Mouse (Mus musculus): Measurements from ENCODE around the gene Rpp25l.
"Not testable (repeated sequence)": the region's sequence is repeated elsewhere in the genome, so short reads cannot be mapped to it uniquely, and the experiment has no call there.

The Rpp25l gene

DNA sequence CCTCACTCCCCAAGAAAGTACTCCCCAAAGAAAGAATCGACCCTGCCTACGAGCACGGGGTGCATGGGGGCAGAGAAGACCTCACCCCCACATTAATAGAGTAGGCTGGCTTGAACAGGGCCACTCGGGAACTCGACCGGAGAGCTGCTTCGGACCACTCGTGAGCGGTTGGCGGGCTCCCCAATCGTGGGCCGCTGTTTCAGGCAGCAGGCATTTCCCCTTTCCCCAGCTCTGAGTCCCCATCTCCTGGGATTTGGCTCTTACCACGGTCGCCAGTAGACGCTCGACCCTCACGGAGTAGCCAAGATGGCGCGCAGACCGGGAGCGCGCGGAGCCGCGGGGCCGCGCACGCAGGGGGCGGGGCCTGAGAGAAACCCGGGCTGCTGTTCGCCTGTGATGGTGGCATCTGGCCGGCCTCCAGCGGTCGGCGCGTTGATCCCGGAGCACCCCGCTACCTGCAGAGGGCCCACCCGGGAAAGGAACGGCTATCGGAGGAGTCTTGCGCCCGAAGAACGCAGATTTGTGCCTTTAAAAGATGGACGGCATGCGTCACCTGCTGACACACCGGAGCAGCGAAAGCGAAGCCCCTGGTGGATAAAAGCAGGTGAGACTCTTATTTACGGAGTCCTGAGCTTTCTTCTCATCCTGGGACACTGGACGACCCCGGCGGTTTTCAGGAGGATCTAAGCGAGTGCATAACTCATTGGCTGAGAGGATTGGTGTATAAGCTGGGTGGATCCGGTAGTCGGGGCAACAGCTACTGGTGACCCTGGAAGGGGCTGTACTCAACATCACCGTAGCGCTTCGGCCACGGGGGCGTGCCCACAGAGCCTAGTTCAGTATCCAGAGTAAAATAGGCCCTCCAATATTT is at the start of gene Rpp25l:
Rpp25l (minus strand) TSS at position 338 of the 871 bp plus-strand sequence.
- DNase-seq (ENCODE audit: extremely low spot score, low read depth, low spot score) = no peak

DNA sequence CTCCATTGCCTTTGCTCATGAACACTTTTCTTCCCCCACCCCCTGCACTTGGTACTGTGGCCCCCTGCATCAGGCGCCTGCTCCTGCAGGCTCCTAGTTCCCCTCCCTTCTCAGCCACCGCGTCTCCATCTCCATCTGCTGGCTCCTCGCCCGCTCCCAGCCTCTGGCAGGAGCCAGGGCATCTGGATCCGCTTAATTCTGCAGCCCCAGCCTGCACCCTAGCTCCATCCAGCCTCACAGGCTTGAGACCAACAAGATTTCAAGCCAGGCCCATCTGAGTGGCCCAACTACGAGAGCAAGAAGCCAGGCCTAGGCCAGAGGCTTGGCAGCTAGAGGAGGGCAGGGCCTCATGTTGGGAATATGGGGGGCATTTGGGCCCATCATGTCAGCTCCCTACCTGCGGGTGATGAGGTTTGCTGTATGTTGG is 49.4 kb upstream of the Rpp25l start:
- DNase-seq (ENCODE audit: extremely low spot score, low read depth, low spot score) = not testable (repeated sequence)

DNA sequence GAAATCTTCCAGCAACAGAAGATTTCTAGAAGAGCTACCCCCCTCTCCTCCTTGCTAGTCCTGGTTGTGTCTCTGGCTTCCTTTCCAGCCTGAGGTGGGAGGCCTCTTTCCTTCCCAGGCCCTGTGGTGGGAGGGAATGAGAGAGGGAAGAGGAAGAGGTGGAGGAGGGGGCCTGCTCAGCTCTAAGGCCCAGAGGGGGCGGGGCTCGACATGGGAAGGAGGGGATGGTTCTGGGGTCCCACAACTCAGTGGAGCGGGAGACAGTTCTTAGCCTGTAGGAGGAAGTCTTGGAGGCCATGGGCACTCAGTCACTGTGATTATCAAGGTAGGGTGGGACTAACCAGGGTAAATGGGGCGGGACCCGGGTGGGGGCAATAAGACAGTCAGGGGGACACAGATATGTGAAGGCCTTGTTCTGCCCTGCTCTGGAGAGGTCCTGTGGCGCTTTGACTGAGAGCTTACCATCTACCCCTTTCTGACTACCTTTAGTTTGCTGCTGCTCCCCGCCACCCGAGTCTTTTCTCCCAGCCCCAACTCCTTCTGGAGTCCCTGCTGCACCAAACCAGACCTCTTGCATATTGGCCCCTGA is 48.9 kb upstream of the Rpp25l start:
- DNase-seq (ENCODE audit: extremely low spot score, low read depth, low spot score) = no peak

DNA sequence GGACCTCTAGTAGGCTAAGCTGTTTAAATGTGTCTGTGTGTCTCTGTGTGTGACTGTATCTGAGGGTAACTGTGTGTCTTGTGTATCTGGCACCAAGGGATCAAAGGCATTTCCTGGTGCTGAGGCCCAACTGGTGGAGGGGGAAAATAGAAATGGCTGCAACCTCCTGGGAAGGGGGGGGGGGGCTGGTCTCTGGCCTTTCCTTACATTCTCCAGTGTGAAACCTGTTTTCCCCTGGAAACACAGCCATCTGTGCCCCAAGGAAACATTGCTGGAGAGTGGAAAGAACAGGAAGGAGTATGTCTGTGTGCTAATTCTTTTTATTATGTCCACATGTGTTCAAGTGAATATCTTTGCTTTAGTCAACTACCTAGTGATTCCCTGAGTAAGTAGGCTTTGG is 48.3 kb upstream of the Rpp25l start:
- no peak for DNase-seq (ENCODE audit: extremely low spot score, low read depth, low spot score)

DNA sequence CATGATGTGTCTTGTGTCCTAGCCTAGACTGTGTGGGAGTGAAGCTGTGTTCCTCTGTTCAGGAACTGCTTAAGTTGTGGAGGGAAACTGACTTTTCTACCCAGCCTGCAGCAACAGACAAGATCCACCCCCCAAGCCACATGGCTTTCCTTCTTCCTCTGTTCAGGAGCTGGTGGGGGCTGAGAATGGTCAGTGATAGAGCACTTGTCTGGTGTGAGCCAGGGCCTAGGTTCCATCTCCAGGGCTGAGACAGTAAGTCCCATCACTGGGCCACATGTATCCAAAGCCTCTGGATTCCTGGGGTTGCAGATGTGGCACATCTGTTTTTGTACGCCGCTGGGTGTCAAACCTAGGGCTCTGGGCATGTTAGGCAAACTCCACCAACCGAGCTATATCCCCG is 47.6 kb upstream of the Rpp25l start:
- no peak for DNase-seq (ENCODE audit: extremely low spot score, low read depth, low spot score)

DNA sequence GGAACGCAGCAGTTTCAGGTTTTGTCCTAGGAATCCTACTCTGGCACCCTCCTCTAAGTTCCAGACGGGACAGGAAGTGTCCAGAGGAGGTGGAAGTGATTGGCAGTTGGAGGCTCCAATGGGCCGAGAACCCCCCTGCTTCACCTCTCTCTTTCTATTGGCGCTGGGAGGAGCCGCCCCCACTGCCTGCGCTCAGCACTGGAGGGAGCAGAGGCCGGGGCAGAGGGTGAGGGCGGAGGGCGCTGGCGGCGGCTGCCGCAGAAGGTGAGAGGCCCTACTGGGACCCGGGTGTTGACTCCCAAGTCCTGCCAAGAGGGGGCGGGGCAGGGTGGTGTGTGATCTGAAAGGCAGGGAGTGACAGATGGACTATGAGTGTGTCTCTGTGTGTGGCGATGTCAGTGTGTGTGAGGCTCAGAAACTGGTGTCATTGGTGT is 47.0 kb upstream of the Rpp25l start:
- DNase-seq (ENCODE audit: extremely low spot score, low read depth, low spot score) = no peak

DNA sequence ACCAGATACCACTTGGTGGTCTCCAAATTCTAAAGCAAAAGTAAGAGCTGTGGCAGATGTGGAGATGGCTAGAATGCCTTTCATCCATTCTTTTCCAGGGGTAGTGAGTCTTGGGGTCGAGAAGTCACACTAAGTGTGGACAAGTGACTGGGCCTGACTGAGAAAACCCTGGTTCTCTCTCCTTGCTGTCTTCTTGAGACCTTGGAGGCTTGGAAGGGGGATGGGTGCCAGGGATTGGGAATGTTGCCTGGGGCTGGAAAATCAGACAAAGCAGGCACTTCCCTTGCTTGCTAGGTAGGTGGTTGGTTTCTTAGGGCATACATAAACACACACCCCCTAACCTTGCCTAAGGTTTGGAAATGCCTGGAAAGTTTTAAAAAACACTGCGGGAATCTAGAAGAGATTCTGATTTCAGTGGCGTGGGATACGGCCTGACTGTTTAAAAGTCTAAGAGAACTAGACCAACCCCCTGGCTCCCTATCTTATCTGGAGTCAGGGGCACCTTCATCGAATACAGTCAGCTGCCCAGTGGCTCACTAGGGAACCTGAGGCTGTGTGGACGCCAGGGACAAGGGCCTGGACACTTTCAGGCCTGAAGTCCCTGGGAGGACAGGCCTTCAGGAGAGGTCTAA is 46.4 kb upstream of the Rpp25l start:
- DNase-seq (ENCODE audit: extremely low spot score, low read depth, low spot score) = no peak

DNA sequence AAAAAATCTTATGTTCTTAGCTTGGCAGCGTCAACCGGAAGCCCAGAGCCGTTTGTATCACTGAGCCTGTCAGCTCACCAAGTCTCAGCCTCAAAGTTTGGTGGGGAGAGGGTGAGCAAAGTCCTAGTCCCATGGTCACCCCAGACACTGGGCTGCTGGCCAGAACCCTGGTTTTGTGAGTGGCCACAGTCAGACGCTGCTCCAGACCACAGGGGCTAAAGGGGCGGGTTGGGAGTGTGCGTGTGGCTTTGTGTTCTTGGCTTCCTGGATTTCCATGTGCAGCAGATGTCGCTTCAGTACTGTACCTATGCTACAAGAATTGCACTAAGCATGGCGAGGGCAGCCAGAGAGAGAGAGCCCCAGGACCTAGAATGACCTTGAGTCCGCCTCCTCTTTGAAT is 45.9 kb upstream of the Rpp25l start:
- DNase-seq (ENCODE audit: extremely low spot score, low read depth, low spot score) = no peak

DNA sequence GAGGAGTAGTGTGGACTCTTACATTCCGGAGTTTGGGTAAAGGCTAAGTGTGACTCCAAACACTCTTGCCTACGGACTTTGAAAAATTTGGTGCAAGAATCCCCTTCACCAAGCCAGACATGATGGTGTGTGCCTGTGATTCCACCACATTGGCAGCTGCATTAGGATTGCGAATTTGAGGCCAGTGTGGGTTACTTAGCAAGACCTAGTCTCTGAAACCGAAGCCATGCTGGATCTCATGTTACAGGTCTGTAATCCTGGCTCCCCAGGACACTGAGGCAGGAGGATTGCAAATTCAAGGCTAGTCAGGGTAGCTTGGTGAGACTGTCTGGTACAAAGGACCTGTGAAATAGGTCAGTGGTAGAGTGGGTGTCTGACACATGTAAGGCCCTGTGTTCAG is 45.4 kb upstream of the Rpp25l start:
- no peak for DNase-seq (ENCODE audit: extremely low spot score, low read depth, low spot score)

DNA sequence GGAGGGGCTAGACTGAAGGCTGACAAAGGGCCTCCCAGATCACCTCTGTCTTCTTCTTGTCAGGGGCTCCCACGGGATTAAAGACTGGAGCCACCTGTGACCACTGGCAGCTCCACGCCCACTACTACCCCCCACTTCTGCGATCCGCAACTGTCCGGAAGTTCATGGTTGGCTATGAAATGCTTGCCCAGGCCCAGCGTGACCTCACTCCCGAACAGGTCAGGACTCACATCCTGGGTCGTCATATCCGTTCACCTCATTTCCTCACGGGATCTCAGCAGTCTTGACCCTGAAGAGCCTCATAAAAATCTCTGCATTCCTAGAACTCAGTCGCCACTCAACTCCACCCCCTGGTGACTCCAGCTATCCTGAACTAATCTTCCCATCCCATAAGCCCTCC is 44.7 kb upstream of the Rpp25l start:
- DNase-seq (ENCODE audit: extremely low spot score, low read depth, low spot score) = no peak

DNA sequence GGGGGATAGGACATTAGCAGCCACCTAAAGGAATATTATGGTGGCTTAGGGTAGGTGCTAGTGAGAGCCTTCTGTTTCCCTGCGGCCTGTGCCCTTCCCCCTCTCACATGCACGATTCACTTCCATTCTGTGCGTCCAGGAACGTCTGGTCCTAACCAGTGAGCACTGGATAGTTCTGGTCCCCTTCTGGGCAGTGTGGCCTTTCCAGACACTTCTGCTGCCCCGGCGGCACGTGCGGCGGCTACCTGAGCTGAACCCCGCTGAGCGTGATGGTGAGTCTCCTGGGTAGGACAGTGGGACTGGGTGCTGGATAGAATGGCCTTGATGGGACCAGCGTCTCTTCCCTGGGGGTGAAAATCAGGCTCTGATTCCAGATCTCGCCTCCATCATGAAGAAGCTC is 44.0 kb upstream of the Rpp25l start:
- DNase-seq (ENCODE audit: extremely low spot score, low read depth, low spot score) = no peak

DNA sequence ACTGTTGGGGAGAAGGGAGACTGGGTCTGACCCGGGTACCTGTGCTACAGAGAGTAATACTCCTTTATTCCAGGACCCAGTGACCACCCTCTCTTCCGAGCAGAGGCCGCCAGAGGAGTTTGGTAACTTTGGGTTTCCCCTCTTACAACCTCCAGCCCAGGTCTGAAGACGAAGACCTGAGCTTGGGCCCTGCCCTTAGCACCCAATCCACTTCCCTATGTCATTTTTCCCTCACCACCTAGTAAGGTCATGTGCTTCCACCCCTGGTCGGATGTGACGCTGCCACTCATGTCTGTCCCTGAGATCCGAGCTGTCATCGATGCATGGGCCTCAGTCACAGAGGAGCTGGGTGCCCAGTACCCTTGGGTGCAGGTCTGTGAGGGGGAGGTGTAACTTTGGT is 43.1 kb upstream of the Rpp25l start:
- no peak for DNase-seq (ENCODE audit: extremely low spot score, low read depth, low spot score)

DNA sequence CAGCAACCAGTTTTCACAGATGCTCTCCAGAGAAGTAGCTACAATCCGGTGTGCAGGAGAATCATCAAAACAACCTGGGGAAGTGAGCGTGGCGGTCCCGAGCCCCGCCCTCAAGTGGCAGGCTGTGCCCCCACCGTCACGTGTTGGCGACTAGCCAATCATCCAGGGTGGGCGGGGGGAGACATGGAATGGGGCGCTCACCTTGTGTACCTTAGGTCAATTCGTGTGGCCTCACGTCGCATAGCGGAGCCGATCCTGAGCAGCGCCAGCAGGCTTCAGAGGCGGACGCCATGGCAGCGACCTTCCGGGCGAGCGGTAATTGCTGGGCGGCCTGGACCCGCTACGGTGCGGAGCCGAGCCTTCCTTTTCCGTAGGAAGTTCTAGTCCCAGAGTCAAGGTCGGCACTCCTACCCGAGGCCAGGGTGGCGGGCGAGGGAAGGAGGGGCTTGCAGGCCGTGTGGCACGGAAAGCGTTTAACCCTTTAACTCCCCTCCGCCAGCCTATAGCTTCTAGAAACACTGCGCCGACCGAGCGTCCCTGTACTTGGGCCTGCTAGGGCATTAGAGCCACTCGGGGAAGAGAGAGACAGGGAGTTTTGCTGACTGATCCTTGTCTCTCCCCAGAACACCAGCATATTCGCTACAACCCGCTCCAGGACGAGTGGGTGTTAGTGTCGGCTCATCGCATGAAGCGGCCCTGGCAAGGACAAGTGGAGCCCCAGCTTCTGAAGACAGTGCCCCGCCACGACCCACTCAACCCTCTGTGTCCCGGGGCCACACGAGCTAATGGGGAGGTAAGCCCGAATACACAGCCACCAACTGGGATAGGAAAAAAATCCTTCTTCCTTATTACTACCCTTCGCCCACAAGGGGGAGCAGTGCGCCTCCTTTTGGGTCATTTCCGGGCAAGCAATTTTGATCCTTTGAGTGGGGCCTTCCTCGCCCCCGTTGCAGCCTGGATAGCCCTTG is 42.3 kb upstream of the Rpp25l start, which contains the start of gene Sigmar1:
Sigmar1 (minus strand) TSS at position 820 of the 968 bp plus-strand sequence.
- no peak for DNase-seq (ENCODE audit: extremely low spot score, low read depth, low spot score)

DNA sequence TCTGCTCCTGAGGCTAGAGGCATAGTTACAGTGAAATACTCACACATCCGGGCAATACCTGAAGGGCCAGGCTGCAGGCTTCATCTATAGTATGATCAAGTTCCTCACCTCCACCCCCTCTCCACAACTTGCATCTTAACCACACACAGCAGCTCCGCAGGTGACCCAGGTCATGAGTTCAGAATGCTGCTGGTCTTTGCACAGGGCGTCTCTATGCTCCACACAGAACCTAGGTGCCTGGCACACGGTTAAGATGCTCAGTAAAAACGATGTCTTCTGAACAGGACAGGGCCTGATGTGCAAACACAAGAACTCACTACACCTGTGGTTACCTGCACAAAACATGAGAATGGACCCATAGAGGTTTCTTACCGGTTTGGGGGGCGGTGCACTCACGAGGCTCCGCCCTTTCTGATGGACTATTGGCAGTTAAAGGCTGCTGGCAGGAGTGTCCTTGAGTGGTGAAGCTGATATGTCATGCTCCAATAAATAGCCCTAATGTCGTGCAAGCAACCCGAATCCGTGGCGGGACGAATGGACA is 41.5 kb upstream of the Rpp25l start, which contains the start of gene Galt:
Galt (plus strand) TSS at position 432 of the 541 bp plus-strand sequence.
- DNase-seq (ENCODE audit: extremely low spot score, low read depth, low spot score) = no peak

DNA sequence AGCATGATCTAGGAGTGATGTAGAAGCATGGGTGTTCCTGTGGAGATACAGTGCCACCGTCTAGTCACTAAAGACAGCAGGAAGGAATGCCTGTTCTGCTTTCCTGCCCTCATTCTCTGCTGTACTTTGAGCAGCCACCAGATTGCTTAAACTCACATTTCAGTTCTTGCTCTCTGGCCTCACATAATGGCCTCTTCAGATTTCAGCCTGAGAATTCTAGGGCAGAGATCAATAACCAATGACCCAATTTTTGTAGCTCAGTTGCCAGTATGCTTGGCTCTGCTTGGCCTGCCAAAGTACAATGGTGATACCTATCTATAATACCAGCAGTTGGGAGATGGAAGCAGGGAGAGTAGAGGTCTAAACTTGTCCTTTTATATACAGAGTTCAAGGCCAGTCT is 31.7 kb upstream of the Rpp25l start:
- no peak for DNase-seq (ENCODE audit: extremely low spot score, low read depth, low spot score)

DNA sequence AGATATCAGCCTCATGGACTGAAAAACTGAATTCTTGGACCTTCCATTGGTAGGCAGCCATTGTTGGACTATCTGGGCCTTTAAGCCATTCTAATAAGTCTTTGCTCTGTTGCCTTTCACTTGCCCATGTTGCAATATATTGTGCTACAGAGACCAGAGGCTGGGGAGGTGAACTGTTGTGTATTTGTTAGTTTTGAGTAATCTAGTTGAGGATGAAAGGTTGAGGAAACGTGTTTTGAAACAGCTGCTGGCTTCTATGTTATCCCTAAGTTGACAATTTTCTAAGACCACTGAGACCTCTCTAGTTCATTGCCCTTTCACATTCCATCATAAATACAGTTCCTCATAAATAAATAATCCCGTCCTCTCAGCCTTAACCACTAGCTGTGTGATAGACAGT is 30.8 kb upstream of the Rpp25l start:
- no peak for DNase-seq (ENCODE audit: extremely low spot score, low read depth, low spot score)

DNA sequence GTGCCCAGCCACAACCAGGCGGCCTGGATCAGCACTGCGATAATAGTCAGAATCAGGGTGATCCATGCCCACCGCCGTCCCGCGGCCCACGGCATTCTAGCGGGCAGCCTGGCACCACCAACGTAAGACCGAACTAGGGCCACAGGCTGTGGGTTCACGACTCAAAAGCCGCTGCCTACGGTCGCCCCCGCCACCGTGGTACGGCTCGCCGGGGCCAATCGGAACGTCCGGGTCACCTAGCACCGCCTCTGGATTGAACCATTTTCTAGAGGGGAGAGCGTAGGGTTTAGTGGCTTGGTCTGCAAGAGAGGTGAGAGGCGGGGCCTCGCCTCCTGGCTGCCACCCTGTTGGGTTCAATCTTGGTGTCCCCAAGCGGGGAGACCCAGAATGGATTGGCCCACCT is 27.8 kb upstream of the Rpp25l start:
- DNase-seq (ENCODE audit: extremely low spot score, low read depth, low spot score) = no peak

DNA sequence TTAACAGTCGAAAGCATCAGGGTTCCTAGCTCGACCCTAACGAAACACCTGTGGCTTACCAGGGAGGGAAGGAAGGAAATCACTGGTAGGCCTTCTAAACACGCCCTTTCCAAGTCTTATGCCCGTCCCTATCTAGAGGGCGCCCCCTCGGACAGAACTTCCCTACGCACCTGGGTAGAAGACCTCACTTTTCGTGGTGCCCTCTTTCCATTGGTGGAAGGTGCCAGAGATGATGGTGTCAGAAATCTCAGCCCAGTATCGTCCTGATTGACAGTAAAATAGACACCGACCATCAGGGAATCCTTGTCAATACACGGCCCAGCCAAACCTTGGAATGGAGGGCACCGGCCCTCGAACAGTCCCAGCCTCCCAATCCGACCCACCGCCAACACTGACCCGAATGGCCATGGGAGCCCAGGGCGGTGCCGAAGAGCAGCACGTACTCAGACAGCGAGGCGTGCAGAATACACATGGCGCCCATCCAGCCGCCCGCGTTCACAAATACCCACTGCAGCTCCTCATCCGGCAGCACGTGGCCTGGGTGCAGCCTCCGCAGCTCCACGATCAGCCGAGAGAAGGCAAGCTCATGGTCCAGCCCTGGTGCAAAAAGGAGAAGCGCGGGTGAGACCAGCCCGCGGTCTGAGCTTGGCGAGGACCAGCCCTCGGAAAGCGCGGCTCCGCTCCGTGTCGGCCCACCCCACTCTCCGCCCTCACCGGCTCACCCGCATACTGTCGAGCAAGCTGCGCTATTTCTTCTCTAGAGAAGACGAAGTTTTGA is 27.2 kb upstream of the Rpp25l start:
- DNase-seq (ENCODE audit: extremely low spot score, low read depth, low spot score) = no peak

DNA sequence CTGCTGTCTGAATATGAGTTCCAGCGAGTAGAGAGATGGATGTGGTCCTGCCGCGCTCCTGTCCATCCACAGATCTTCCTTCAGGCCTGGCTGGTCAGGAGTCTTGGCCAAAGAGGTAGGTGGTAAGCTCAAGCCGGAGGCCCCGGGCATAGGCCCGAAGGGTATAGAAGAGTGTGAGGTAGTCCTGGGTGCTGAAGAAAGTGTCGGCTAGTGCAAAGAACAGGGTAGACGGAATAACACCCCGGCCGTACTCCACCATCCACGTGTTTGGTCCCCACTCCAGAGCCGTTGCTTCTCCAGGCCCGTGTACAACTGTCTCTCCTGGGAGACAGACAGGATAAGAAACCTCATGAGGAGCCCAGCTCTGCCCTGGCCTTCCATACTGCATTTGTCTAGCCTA is 25.9 kb upstream of the Rpp25l start:
- no peak for DNase-seq (ENCODE audit: extremely low spot score, low read depth, low spot score)

DNA sequence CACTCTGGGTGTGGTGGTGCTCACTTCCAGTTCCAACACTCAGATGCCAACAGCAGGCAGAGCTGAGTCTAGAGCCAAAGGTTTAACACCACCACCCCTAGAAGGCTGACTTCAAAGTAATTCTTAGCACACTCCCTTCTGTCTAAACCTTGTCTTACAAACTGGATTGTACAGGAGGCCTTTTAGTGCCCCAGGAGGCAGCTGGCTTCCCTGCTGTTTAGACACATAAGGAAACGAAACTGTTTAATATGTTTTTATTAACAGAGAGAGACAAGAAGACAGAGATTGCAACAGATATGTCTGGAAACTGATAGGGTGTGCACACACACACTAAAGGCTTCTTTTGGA is 24.9 kb upstream of the Rpp25l start:
- no peak for DNase-seq (ENCODE audit: extremely low spot score, low read depth, low spot score)

Data from hindlimb bud, embryonic 11.5 days (tissue).